Mouse (Mus musculus) midbrain, postnatal 0 days (tissue): ENCODE measurements around the gene Xylt2. TPM values are rescaled to one million over a fixed set of nuclear protein-coding genes. Genes with fewer than 3 reads are reported as not detected.
"Not testable (repeated sequence)": the region's sequence is repeated elsewhere in the genome, so short reads cannot be mapped to it uniquely, and the experiment has no call there.

ENCODE experiments used
- ATAC-seq: fragments of 200-750 bp; cut with Nextera tagmentation; 2 replicates; pipeline ENCODE4 v1.8.0; 2017; ENCODE audit warnings: moderate number of reproducible peaks, mild to moderate bottlenecking, moderate TSS enrichment, moderate library complexity; ENCODE audit not compliant: low FRiP score
- DNase-seq: peaks from one replicate; pipeline ENCODE4 v3.0.0-alpha.2; 2015; ENCODE audit warnings: low spot score
- H3K27ac ChIP-seq: fragments of 300-500 bp; sonication (generic); 2 replicates; pipeline ENCODE4 v1.5.1; 2014; ENCODE audit warnings: low read depth, mild to moderate bottlenecking, low read length, mixed read lengths
- H3K27me3 ChIP-seq: fragments of 300-500 bp; sonication (generic); 2 replicates; pipeline ENCODE4 v1.6.1; 2014; ENCODE audit warnings: low read length, control low read depth, mixed read lengths; ENCODE audit not compliant: insufficient read depth
- H3K36me3 ChIP-seq: fragments of 300-500 bp; sonication (generic); 2 replicates; pipeline ENCODE4 v1.6.1; 2014; ENCODE audit warnings: low read length, control low read depth, mixed read lengths; ENCODE audit not compliant: insufficient read depth
- H3K4me1 ChIP-seq: fragments of 300-500 bp; sonication (generic); 2 replicates; pipeline ENCODE4 v1.6.1; 2014; ENCODE audit warnings: mild to moderate bottlenecking, control low read depth, antibody characterized with exemption, low read length, mixed read lengths; ENCODE audit not compliant: insufficient read depth
- H3K4me2 ChIP-seq: fragments of 300-500 bp; sonication (generic); 2 replicates; pipeline ENCODE4 v1.6.1; 2014; ENCODE audit warnings: low read depth, mild to moderate bottlenecking, low read length, mixed read lengths; ENCODE audit not compliant: poor library complexity, severe bottlenecking
- H3K4me3 ChIP-seq: fragments of 300-500 bp; sonication (generic); 2 replicates; pipeline ENCODE4 v1.5.1; 2014; ENCODE audit warnings: low read depth, mild to moderate bottlenecking, low read length, moderate library complexity
- H3K9ac ChIP-seq: fragments of 300-500 bp; sonication (generic); replicated peaks from 2 replicates; pipeline ENCODE4 v1.6.1; 2014; ENCODE audit warnings: mild to moderate bottlenecking, low read length, moderate library complexity, mixed read lengths; ENCODE audit not compliant: poor library complexity, severe bottlenecking
- H3K9me3 ChIP-seq: fragments of 300-500 bp; sonication (generic); 2 replicates; pipeline ENCODE4 v1.6.1; 2016; ENCODE audit warnings: low read length, control low read depth
- CTCF ChIP-seq: IDR thresholded peaks from 2 replicates; pipeline ENCODE4 v1.5.1; 2016; ENCODE audit warnings: antibody characterized with exemption, mild to moderate bottlenecking
- WGBS: fragments of 180-500 bp; shearing (Covaris S2); extraction: QIAGEN DNeasy Blood & Tissue Kit; methylation state at CpG from one replicate; pipeline ENCODE4 v1.1.7; 2014; 5-methylcytosine and 5-hydroxymethylcytosine counted together
- polyA plus RNA-seq: library from polyadenylated mRNA; unstranded; fragments of >200 nt; fragmentation: Nextera tagmentation; extraction: Ambion mirVana; gene quantifications from 2 replicates; pipeline ENCODE4 v1.2.1, GENCODE M21; 2015
- total RNA-seq: library from RNA; depleted of rRNA; stranded (reverse); fragments of >200 nt; gene quantifications from 2 replicates; pipeline ENCODE4 v1.2.3, GENCODE M21; 2014

The Xylt2 gene
- total and polyA plus RNA-seq, 2 experiments from 2014 or later: 10.2 to 45.8 TPM

DNA sequence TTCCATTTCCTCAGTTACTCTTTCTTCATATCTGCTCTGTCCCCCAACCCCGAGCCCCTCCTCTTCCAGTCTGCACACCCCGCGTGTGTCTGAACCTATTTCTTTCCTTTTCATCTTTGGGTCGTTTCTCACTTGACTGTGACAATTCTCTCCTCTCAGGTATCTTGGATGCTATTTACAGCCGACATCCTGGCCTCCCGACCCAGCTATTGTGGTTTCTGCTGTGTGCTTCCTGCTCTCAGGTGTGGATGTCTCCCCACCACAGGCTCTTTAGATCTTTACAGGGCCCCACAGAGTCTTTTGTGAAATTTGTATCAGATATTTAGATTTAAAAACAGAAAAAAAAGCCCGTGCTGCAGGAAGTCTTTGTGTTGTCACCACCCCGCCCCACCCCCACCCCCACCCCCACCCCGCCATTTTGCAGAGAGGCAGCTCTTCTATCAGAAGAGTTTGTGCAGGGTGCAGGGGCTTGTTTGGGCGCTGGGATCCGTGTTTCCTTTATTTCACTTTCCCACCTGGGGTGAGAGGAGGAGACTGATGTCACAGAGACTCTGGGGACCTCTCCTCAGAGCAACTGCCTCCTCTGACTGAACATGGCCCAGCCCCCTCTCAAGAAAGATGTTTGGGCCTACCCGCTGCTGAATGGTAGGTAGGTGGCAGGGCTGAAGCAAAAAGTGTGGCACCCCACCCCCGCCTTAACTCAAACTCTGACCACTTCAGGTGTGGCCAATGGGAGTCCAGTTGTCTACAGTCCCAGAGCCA is 20.6 kb upstream of the Xylt2 start:
- Histone ChIP-seq H3K4me3 (no peak overlapping the region), H3K9me3 (no peaks in the 10 kb centered on the region), H3K9ac (no peak overlapping the region), H3K36me3 (no peaks in the 10 kb centered on the region), H3K4me1 (no peaks in the 10 kb centered on the region), H3K27me3 (no peaks in the 10 kb centered on the region), H3K27ac (no peak overlapping the region), H3K4me2 (no peak overlapping the region)
- DNase-seq (no peak), ATAC-seq (no peak)
- 50% methylated on average over 13 of the region's 13 CpGs for WGBS
- no peak for TF ChIP-seq CTCF

DNA sequence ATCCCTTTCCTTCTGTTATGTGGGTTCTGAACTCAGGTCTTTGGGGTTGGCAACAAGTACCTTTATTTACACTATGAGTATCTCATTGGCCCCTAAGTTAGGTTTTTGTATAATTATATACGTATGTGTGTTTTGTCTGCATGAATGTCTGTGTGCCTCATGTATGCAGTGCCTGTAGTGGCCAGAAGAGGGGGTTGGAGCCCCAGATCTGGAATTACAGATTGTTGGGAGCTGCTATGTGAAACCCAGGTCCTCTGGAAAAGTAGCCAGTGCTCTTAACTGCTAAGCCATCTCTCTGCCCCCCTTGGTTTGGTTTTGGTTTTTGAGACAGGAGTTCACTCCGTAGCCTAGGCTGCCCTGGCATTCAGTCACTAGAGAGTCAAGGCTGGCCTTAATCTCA is 19.8 kb upstream of the Xylt2 start:
- ATAC-seq: no peak
- H3K9ac ChIP-seq: no peak overlapping the region
- H3K27ac ChIP-seq: no peak overlapping the region
- peak; percentile 21; the same call in 1 of the 2 replicates for TF ChIP-seq CTCF
- H3K4me3 ChIP-seq: no peak overlapping the region
- no peaks in the 10 kb centered on the region for H3K27me3 ChIP-seq
- DNase-seq: no peak
- H3K36me3 ChIP-seq: no peaks in the 10 kb centered on the region
- no peak overlapping the region for H3K4me2 ChIP-seq
- H3K9me3 ChIP-seq: no peaks in the 10 kb centered on the region
- WGBS: 95% methylated on average over 2 of the region's 2 CpGs
- no peaks in the 10 kb centered on the region for H3K4me1 ChIP-seq

DNA sequence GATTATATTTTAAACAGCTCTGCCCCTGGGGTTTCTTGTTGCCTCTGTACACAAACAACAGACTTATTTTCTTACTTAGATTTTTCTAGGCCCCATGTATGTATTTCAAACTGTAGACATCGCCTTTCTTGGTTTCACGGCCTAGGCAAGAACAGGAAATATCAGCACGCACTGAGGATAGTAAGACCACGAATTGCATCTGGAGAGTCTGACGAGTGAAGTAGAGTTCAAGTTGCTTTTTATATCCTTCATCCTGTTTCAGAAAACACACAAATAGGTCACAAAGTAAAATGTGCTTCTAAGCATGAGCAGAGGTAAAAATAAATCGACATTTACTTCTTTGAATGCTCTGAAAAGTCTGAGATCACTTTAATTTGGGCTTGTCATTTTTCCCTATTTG is 18.2 kb upstream of the Xylt2 start:
- H3K9me3 ChIP-seq: no peaks in the 10 kb centered on the region
- 76% methylated on average over 6 of the region's 6 CpGs for WGBS
- DNase-seq (no peak), ATAC-seq (no peak)
- no peaks in the 10 kb centered on the region for H3K4me1 ChIP-seq
- no peak overlapping the region for H3K9ac ChIP-seq
- no peak overlapping the region for H3K4me2 ChIP-seq
- H3K36me3 ChIP-seq: no peaks in the 10 kb centered on the region
- no peak overlapping the region for H3K27ac ChIP-seq
- H3K27me3 ChIP-seq: no peaks in the 10 kb centered on the region
- no peak overlapping the region for H3K4me3 ChIP-seq
- TF ChIP-seq CTCF: no peak

DNA sequence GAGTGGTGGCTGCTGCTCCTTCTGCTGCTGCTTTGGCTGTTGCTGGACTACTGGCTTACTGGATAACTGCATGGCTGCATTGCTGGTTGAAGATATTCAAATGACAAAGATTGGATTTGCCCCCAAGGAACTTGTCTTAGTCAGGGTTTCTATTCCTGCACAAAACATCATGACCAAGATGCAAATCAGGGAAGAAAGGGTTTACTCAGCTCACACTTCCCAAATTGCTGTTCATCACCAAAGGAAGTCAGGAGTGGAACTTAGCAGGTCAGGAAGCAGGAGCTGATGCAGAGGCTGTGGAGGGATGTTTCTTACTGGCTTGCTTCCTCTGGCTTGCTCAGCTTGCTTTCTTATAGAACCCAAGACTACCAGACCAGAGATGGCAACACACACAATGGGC is 15.2 kb upstream of the Xylt2 start:
- H3K36me3 ChIP-seq, H3K9ac ChIP-seq, DNase-seq, H3K4me2 ChIP-seq, H3K4me1 ChIP-seq, H3K4me3 ChIP-seq, H3K27ac ChIP-seq, H3K27me3 ChIP-seq, H3K9me3 ChIP-seq, ATAC-seq: not testable (repeated sequence)

DNA sequence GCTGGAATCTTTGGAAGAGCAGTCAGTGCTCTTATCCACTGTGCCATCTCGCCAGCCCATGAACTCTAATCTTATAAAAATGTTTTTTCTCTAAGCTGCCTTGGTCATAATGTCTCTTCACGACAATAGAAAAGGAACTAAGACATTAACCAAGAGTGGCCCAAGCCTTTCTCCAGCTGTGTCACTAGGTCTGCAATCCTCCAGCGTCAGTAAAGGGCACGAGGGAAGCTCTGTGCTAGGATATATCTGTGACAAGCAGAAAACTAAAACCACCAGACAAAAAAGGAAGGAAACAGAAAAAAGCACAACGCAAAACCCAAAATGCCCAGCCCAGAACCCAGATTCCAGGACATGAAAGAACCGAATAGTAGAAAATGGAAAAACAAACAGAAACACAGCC is 9.9 kb upstream of the Xylt2 start:
- no peak overlapping the region for H3K4me3 ChIP-seq
- no peaks in the 10 kb centered on the region for H3K9me3 ChIP-seq
- no peaks in the 10 kb centered on the region for H3K36me3 ChIP-seq
- H3K9ac ChIP-seq: no peak overlapping the region
- H3K27me3 ChIP-seq: no peaks in the 10 kb centered on the region
- ATAC-seq (no peak), DNase-seq (no peak)
- no peak for TF ChIP-seq CTCF
- H3K4me2 ChIP-seq: no peak overlapping the region
- no peaks in the 10 kb centered on the region for H3K4me1 ChIP-seq
- WGBS: 81% methylated on average over 6 of the region's 6 CpGs
- no peak overlapping the region for H3K27ac ChIP-seq

DNA sequence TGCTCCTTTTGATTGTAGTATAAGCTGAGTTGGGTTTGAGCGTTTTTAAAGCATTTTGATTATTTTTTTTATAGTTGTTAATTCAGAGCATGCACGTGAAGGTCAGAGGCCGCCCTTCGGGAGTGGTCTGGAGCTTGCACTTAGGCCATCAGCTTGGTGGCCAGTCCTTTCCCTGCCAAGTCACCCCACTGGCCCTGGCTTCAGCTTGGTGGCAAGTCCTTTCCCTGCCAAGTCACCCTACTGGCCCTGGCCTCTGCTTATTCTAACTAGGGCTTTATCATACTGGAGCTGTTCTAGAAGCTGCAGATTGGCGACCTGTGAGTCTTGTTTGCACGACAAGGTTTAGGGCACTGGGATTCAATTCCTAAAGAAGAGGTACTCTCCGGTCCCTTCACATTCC is 5.1 kb upstream of the Xylt2 start:
- no peak overlapping the region for H3K4me3 ChIP-seq
- 84% methylated on average over 7 of the region's 7 CpGs for WGBS
- H3K4me1 ChIP-seq: no peaks in the 10 kb centered on the region
- DNase-seq (no peak), ATAC-seq (no peak)
- no peak overlapping the region for H3K27ac ChIP-seq
- H3K36me3 ChIP-seq: no peaks in the 10 kb centered on the region
- no peak for TF ChIP-seq CTCF
- H3K27me3 ChIP-seq: no peaks in the 10 kb centered on the region
- no peaks in the 10 kb centered on the region for H3K9me3 ChIP-seq
- no peak overlapping the region for H3K4me2 ChIP-seq
- no peak overlapping the region for H3K9ac ChIP-seq
